Mouse (Mus musculus): ENCODE results near the gene Skida1. TPM values are rescaled to one million over a fixed set of nuclear protein-coding genes. Genes with fewer than 3 reads are reported as not detected.

Skida1 gene
- total RNA-seq, 4 experiments from 2014 or later: 7.9 to 10.6 (median 8.5) TPM

GRCm38 (mm10) chr2:18055929-18056785, 7.3 kb upstream of the Skida1 start:
- DNase-seq (ENCODE audit: low spot score in 2 of 2): peak; percentile 80 to 91

GRCm38 (mm10) chr2:18055016-18055928, 6.4 kb upstream of the Skida1 start, which contains the start of gene Mllt10:
TSS of gene Mllt10 (plus strand) at chr2:18055237.
- no peak for DNase-seq (ENCODE audit: low spot score in 2 of 2)

GRCm38 (mm10) chr2:18053951-18054530, 5.2 kb upstream of the Skida1 start:
- DNase-seq (ENCODE audit: low spot score in 2 of 2): no peak

GRCm38 (mm10) chr2:18053243-18053950, 4.5 kb upstream of the Skida1 start:
- DNase-seq (ENCODE audit: low spot score in 2 of 2): no peak

DNA sequence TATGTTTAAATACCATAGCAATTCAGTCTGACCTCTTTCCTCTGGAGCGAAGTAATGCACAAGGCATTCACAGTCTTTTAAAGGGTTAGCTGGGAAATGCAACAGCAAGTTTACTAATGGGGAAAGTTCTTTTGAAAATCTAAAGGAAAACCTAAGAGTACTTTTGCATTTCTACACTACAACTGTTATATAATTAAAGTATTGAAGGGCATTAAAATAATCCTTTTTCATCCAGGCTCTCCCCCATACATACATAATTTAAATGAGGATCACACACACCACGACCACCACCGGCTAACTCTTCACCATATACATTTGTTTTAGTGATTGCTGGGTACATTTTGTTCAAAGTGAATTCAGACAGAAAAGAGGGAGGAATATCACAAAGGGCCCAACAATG, 3.7 kb upstream of the Skida1 start:
- no peak for DNase-seq (ENCODE audit: low spot score in 2 of 2)

GRCm38 (mm10) chr2:18051831-18052170, 3.0 kb upstream of the Skida1 start:
- DNase-seq (ENCODE audit: low spot score in 2 of 2): no peak

DNA sequence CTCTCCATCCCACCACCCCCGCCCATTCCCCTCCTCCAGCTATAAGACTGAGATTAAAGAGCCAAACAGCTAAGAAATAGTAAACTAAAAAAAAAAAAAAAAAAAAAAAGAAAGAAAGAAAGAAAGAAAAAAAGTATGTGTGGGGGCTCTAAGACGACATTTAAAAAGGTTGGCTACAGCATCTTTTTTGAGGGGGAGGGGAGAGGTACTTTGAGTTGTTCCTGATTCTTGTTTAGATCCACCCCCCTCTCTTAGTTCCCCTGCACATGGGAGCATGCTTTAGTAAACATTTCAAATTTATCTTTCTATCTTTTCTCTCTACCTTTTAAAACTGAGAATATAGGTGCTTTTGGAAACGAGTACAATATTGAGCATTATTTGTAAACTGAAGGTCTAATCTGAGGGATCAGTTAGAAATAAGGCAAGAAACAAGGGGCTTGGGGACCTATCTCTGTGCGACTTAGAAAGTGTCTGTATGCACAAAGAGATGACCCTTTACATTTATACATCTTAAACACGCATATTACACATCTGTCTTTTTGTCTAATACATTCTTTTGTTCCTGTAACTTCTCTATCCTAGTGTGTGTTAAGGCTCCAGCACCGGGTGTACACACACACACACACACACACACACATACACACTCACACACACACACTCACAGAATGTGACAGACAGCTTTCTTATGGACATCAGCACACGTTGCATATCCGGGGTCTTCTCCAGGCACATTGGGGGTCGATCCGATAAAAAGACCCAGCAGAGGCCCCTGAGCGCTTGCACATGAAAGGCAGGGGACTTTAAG, 2.4 kb upstream of the Skida1 start:
- no peak for DNase-seq (ENCODE audit: low spot score in 2 of 2)

DNA sequence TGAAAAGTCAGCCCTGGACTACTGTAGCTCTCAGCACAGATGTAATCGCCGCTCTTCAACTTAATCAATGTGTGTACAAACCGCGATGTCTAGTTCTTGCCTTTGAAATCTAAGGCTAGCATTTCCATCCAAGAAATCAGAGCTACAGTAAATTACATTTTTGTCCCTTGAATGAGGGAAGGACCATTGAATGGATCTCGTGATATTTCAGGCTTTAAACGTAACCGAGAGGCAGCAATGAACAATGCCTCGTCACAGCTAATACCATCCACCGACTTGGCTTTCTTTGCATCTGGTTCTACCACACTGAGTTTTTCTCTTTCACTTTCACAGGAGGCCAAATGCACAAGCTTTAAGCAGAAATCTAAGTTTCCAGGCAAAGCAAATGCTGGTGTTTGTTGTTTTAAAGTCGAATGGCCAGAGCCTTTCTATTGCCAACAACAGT, 1.7 kb upstream of the Skida1 start:
- no peak for DNase-seq (ENCODE audit: low spot score in 2 of 2)

- no peak for DNase-seq (ENCODE audit: low spot score in 2 of 2)
Measured at GRCm38 (mm10) chr2:18050018-18050417, 1.2 kb upstream of the Skida1 start.

GRCm38 (mm10) chr2:18049279-18049821, 499 bp upstream of the Skida1 start:
- no peak for DNase-seq (ENCODE audit: low spot score in 2 of 2)

DNA sequence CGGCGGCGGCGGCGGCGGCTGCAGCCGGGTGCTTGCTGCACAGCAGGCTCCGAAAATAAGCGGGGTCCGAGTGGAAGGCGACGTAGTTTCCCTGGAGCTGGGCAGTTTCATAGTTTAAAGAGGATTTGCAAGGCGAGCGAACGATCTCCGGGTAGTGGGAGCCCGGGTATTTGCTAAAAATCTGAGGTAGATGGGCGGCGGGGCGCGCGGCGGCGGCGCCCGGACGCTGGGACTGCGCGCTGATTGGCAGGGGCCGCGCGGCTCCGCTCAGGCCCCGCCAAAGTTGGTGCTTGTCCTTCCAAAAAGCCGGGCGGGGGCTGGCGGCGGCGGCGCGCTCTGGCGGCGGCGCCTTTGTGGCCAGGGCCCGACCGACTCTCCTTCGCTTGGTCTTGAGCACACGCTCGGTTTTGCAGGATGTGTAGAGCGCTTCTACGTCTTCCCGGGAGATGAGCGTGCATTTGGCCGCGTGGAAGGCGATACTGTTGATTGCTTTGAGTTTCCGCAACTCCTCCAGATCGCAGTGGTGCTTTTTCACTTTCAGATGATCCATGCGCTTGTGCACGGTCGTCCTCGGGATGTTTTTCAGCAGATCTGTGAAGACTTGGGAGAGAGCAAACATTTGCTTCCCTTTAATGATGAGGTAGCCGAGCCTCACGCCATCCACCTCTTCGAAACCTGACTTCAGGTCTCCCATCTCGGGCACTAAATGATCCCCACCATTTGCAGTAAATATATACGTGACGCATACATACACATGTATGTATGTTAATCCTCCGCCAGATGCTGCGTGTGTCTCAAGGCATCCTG, 1.0 kb downstream of the Skida1 start:
- peak; percentile 60 for DNase-seq (ENCODE audit: low spot score in 2 of 2)

DNA sequence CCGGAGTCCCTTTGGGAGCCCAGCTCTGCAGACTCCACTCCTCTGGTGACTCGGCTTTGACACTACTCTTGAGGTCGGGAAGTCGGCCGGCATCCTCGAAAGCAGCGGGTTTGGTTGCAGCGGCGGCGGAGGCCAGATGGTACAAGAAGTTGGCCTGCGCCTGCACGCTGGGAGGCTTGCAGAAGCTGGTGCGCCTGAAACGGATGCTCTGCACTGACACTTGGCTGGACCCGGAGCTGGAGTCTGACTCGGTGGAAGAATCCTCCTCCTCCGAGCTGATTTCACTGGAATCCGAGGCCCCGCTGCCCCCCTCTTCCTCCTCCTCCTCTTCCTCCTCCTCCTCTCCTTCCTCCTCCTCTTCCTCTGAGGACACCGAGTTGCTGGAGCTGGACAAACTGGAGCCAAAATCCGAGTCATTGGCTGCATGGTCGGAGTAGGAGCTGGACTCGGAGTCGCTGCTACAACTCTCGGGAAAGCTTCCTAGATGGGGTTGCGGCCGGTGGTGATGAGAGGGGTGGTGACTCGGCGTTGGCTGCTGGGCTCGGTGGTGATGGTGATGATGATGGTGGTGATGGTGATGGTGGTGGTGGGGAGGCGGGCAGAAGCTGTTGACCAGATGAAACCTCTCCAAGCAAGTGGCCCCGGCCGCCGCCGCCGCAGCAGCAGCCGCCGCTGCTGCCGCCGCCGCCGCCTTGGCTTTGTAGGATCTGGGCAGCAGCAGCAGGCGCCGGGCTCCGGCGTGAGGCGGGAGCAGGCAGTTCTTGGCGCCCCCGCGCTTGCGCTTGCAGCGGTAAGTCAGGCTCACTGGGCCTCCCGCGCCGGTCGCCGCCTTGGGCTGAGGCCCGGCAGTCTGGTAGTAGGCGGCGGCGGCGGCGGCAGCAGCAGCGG, 1.8 kb downstream of the Skida1 start:
- peak; percentile 57 to 66 for DNase-seq (ENCODE audit: low spot score in 2 of 2)

- DNase-seq (ENCODE audit: low spot score in 2 of 2): no peak
Measured at GRCm38 (mm10) chr2:18046186-18046585, 2.7 kb downstream of the Skida1 start.

- DNase-seq (ENCODE audit: low spot score in 2 of 2): no peak
Measured at GRCm38 (mm10) chr2:18045781-18046181, 3.1 kb downstream of the Skida1 start.

DNA sequence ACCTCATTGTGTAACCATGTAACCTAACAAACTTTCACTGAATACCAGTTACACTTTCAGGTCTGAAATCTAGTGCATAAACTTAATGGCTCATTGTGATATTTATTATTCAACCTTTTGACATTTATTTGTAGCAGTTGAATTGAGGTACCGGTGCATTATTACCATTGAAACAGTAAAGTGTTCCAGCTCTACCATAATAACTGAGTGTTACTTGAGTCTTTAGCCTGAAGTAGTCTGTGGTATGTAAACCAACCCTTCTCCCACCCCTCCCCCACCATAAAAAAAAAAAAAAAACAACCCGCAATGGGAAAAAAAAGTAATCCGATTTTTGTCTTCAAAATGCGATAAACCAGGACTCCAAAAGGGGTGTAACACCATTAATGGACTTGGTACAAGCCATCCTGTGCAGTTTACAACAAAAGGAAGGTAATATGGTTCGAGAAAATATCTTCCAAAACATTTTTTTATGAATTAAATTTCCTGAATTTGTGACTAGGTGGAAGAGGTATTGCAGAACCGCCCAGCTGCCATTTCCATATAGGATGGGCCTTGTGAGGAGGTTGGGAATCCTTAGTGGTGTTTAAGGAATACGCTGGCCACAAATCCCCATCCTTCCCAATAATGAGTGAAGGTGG, 3.6 kb downstream of the Skida1 start:
- no peak for DNase-seq (ENCODE audit: low spot score in 2 of 2)

DNA sequence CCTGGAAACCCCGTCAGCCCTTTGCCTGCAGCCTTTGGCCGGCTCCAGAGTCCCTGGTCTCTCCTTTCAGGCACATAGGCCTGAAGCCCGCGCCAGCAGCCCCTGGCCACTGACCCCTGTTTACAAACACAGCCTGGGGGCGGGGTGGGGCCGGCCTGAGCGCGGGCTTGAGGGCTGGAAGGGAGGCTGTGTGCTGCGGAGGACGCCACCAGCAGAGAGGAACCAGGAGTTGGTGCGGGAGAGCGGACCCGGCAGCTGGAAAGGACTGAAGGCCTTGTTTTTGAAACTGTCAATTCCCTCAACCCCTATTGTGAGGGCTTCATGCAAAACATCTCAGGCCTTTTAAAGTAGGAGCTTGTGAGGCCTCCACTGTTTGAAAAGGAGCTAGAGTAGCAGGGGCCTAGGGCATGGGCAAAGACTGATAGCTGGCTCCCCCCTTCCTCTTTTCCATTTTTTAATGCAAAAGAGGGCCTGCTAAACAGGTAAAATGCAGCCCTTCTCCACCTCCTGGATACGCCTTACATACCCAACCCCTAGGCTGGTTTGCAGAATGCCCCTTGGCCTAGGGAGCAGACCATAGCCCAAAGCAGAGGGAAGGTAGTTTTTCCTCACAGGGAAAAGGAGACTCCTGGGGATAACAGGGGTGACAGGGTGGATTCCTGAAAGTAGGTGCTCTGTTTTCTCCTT, 7.5 kb downstream of the Skida1 start:
- no peak for DNase-seq (ENCODE audit: low spot score in 2 of 2)

All from left cerebral cortex, adult 8-10 months (tissue).